Mouse (Mus musculus) ES-E14 (cell line): ENCODE data around the gene Fastk. TPM values are rescaled to one million over a fixed set of nuclear protein-coding genes. Genes with fewer than 3 reads are reported as not detected.

Experiments
- DNase-seq: peaks from one replicate; pipeline ENCODE4 v3.0.0-alpha.2; 2013; ENCODE audit warnings: low read depth, low spot score
- H3K27ac ChIP-seq: 2 replicates; pipeline ENCODE4 v1.5.1; 2012; ENCODE audit warnings: low read depth, mild to moderate bottlenecking, low read length, moderate library complexity, mixed read lengths; ENCODE audit not compliant: poor library complexity, insufficient read depth, severe bottlenecking
- H3K36me3 ChIP-seq: 2 replicates; pipeline ENCODE4 v1.6.1; 2012; ENCODE audit warnings: mild to moderate bottlenecking, low read length, moderate library complexity, mixed read lengths; ENCODE audit not compliant: control insufficient read depth, poor library complexity, insufficient read depth, severe bottlenecking
- H3K4me1 ChIP-seq, 2 experiments: fragments of 150-350 bp in 1 of 2; sonication (generic) in 1 of 2; 2 replicates each; pipeline ENCODE4 v1.6.1; 2012; ENCODE audit warnings: low read length in 2 of 2, mild to moderate bottlenecking in 1 of 2, mixed read lengths in 1 of 2; ENCODE audit not compliant: control insufficient read depth in 2 of 2, insufficient read depth in 2 of 2, poor library complexity in 1 of 2
- H3K4me3 ChIP-seq, 2 experiments: fragments of 150-350 bp in 1 of 2; sonication (generic) in 1 of 2; 2 replicates each; pipeline ENCODE4 v1.5.1; 2012; ENCODE audit warnings: low read length in 2 of 2, low read depth in 1 of 2, mild to moderate bottlenecking in 1 of 2, mixed read lengths in 1 of 2; ENCODE audit not compliant: insufficient read depth in 1 of 2, poor library complexity in 1 of 2, severe bottlenecking in 1 of 2
- H3K9ac ChIP-seq: 2 replicates; pipeline ENCODE4 v1.6.1; 2012; ENCODE audit warnings: low read depth, mild to moderate bottlenecking, low read length, mixed read lengths; ENCODE audit not compliant: poor library complexity, insufficient read depth, severe bottlenecking
- H3K9me3 ChIP-seq: fragments of 150-350 bp; sonication (generic); 2 replicates; pipeline ENCODE4 v1.6.1; 2012; ENCODE audit warnings: low read depth, mild to moderate bottlenecking, low read length; ENCODE audit not compliant: control insufficient read depth, insufficient read depth
- CHD2 ChIP-seq: IDR thresholded peaks from 2 replicates; pipeline ENCODE4 v1.6.1; 2014; ENCODE audit warnings: mild to moderate bottlenecking, low read depth, low read length, inconsistent platforms
- HCFC1 ChIP-seq: IDR thresholded peaks from 2 replicates; pipeline ENCODE4 v1.6.1; 2012; ENCODE audit warnings: low read length, inconsistent platforms, borderline replicate concordance; ENCODE audit not compliant: insufficient read depth
- MAFK ChIP-seq: IDR thresholded peaks from 2 replicates; pipeline ENCODE4 v1.6.1; 2014; ENCODE audit warnings: mild to moderate bottlenecking, low read depth, low read length, inconsistent platforms; ENCODE audit not compliant: insufficient read depth
- ZC3H11A ChIP-seq: IDR thresholded peaks from 2 replicates; pipeline ENCODE4 v1.6.1; 2012; ENCODE audit warnings: low read depth, mild to moderate bottlenecking, inconsistent platforms, low read length, borderline replicate concordance
- ZNF384 ChIP-seq: IDR thresholded peaks from 2 replicates; pipeline ENCODE4 v1.6.1; 2012; ENCODE audit warnings: low read depth, low read length, inconsistent platforms
- in situ Hi-C, 2 experiments: fragments of 600-800 bp; cut with MboI; formaldehyde crosslinking; loops; one replicate each; pipeline ENCODE4 v1.15.1; 2025; ENCODE audit warnings: low sequenced_read_pairs in 2 of 2, inconsistent platforms in 1 of 2; ENCODE audit not compliant: unreplicated experiment in 2 of 2
- total RNA-seq: library from RNA; depleted of rRNA; stranded (reverse); fragments of 300-350 nt; gene quantifications from 2 replicates; pipeline ENCODE4 v1.2.3, GENCODE M21; 2012

Fastk gene
- total RNA-seq, 1 experiment: 70.4 TPM

DNA sequence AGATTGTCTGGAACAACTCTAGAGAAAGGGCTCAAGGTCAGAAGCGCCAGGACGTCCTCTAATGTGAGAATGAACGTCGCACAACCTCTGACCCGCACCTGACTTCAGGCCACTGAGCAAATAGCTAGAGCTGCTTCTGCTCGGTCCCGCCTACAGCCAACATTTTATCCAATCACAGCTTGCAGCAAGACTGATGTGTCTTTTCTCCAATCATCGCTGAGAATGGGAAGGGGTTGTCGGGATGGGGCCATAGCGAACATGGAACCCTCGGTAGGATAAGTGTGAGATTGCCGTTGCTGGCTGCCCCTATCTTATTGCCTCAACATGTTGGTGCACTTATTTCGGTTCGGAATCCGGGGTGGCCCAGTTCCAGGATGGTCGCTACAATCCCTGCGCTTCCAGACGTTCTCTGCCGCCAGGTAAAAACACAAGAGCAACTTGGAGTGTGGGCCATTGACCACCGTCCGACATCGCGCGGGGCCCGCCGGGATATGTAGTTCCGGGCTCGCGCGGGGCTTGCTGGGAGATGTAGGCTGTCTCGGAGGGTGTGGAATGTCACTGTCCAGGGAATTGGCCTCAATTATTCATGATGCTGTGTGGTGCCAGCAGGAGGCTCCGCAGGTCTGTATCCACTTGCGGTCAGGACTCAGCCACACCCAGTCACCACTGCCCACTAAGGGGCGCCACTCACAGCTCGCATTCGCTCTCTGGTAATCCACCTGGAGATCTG is 50.8 kb downstream of the Fastk start:
- peak; percentile 98 for DNase-seq
- peaks cover 3 to 11% of the 10 kb centered on the region in 2 experiments; a peak in 3 of 4 replicates for H3K4me1 ChIP-seq
- no peaks in the 10 kb centered on the region for H3K36me3 ChIP-seq
- peak overlapping the region; percentile 56 for H3K27ac ChIP-seq
- TF ChIP-seq ZC3H11A (no peak), HCFC1 (peak; percentile 97), CHD2 (peak; percentile 91)
- H3K9ac ChIP-seq: peak overlapping the region; percentile 83
- peak overlapping the region; percentile 69 to 92 for H3K4me3 ChIP-seq
- in situ Hi-C loops: no loop called here
- H3K9me3 ChIP-seq: no peaks in the 10 kb centered on the region

DNA sequence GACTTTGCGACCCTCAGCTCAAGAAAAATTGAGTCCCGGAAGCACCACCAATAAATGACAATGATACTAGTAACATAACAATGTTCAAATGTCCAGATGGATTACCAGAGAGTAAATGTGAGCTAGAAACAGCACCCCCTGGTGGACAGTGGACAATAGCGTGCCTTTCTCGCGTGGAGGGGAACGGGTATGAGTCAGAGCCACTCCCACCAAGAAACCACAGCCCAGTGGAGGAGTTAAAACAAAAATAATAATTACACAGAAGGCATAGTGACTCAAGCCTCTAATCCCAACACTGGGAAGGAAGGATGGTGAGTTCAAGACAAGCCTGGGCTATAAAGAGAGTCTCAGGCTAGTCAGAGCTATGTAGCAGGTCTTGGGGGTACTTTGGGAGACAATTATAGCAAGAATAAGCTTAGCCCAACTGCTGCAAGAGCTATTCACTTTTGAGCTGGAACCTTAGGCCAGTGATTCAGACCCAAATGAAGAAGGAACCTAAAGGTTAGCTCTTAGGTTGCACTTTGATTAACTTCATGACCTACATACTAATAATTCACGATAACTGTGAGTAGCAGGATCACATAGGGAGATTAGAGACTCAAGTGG is 51.6 kb downstream of the Fastk start, which contains the start of gene Abcb8:
Gene Abcb8, plus strand, starts transcription at position 272 of the 606 bp plus-strand sequence.
- Histone ChIP-seq H3K9ac (peak within 1 kb of the TSS; percentile 83), H3K9me3 (no peaks in the 10 kb centered on the region), H3K4me3 (peak within 1 kb of the TSS; percentile 69 to 92), H3K36me3 (no peaks in the 10 kb centered on the region), H3K4me1 (peaks cover 3 to 12% of the 10 kb centered on the region in 2 experiments; a peak in 2 of 4 replicates), H3K27ac (peak within 1 kb of the TSS; percentile 56)
- DNase-seq: peak; percentile 81
- in situ Hi-C loops: no loop called here
- TF ChIP-seq MAFK (no peak), CHD2 (peak; percentile 80), ZNF384 (no peak)

DNA sequence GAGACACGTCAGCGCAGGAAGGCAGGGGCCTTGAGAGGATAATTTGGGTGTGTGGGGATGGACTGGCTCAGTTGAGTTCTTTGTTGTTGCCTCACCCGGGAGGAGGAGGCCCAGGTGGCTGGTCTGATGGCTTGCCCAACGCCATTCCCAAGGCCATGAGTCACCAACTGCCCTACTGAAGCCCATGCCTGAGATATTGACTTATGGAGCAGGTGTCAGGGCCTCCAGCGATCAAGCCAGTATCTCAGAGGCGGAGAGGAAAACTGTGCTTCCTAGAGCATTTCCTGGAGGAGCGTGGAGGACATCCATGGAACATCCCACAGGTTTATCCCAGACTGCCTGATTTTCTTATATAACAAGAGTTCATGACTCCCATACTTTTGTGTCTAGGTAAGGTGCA is 52.4 kb downstream of the Fastk start:
- in situ Hi-C loops: no loop called here
- no peak for TF ChIP-seq CHD2
- no peak for TF ChIP-seq MAFK
- TF ChIP-seq ZC3H11A: no peak
- no peak for TF ChIP-seq ZNF384
- TF ChIP-seq HCFC1: no peak
- no peak overlapping the region for H3K27ac ChIP-seq
- no peak overlapping the region for H3K9ac ChIP-seq
- no peaks in the 10 kb centered on the region for H3K9me3 ChIP-seq
- H3K4me1 ChIP-seq: peaks cover 3 to 12% of the 10 kb centered on the region in 2 experiments; a peak in 2 of 4 replicates
- no peaks in the 10 kb centered on the region for H3K36me3 ChIP-seq
- DNase-seq: no peak
- H3K4me3 ChIP-seq: no peak overlapping the region

DNA sequence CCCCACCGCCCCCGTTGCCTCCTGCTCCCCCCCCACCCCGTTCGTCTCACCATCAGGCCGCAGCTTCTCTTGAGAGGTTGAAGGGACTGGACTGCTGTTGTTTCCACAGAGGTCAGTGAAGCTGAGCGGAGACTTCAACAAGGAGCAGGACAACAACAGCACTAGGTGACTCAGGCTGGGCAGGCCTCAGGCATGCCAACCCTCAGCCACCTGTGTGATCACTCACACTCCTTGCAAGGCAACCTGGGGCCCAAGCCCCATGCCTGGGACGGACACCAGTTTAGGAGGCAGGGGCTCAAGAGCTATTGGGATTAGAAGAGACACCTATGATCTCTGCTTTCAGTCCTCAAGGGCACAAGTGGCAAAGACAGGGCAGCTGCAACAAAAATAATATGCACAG is 53.2 kb downstream of the Fastk start, which contains the start of gene Atg9b:
Gene Atg9b, minus strand, starts transcription at position 280 of the 400 bp plus-strand sequence.
- Histone ChIP-seq H3K4me3 (no peak within 1 kb of the TSS), H3K9ac (no peak within 1 kb of the TSS), H3K27ac (no peak within 1 kb of the TSS), H3K36me3 (no peaks in the 10 kb centered on the region), H3K4me1 (peaks cover 3 to 14% of the 10 kb centered on the region in 2 experiments; a peak in 2 of 4 replicates), H3K9me3 (no peaks in the 10 kb centered on the region)
- DNase-seq: no peak
- in situ Hi-C loops: no loop called here
- no peak for TF ChIP-seq ZC3H11A
- TF ChIP-seq MAFK: no peak
- TF ChIP-seq CHD2: no peak
- TF ChIP-seq ZNF384: no peak
- TF ChIP-seq HCFC1: no peak
